Mouse (Mus musculus): ENCODE data around the gene Slc7a4.

DNA sequence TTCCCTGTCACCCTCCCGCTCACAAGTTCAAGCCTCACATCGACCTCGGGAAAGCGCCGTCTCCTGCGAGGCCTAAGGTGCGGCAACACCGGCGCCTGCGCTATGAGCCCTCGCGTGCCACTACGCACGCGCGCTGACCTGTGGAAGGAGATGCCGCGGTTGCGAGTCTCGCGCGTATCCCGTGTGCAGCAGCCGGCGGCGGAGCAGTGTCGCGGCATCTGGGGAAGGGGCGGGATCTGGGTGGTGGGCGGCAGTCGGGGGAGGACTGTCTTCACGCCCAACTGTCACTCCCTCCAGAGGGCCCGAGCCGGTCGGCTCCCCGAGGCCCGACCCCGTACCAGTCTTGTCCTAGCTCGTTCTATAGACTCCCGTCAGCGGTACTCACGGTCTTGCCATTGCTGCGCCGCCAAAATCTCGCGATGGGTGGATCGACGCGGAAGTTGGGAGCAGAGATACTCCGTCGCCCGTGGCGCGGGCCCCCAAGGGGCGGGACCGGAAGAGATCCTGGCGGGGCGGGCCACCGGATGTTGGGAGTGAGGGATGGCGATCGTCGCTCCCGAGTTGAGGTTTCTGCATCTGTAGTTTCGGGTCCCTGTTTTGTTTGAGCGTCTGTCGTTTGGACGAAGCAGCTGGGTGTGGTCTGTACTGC lies 52.2 kb downstream of the Slc7a4 start, which contains the start of gene Thap7:
- TF ChIP-seq CTCF (conservative IDR thresholded peaks at IDR 0.05 in 1 of 2, IDR thresholded peaks at IDR 0.05 in 1 of 2; ENCODE audit: low read depth in 2 of 2, low read length in 2 of 2), result no peak
- peak; percentile 100 for TF ChIP-seq ELF1 (IDR thresholded peaks at IDR 0.05; ENCODE audit: low read depth, low read length)
- TF ChIP-seq EP300 (IDR thresholded peaks at IDR 0.05; ENCODE audit: low read length), result no peak
- peak; percentile 99 for TF ChIP-seq POLR2A (IDR thresholded peaks at IDR 0.05; ENCODE audit: low read depth, low read length)
- TF ChIP-seq RCOR1 (conservative IDR thresholded peaks at IDR 0.05; ENCODE audit: low read depth, low read length), result 0 out of 2 replicates have a peak, but pooled peaks have one; percentile 67
- TF ChIP-seq SIN3A (IDR thresholded peaks at IDR 0.05; ENCODE audit: low read length), result peak; percentile 83
- no peak for TF ChIP-seq ZKSCAN1 (IDR thresholded peaks at IDR 0.05; ENCODE audit: borderline replicate concordance, low read depth, low read length)
- TF ChIP-seq ZMIZ1 (IDR thresholded peaks at IDR 0.05; ENCODE audit: low read depth, low read length), result peak; percentile 94
